Mouse (Mus musculus) c-Kit-positive CD71-negative TER-119-negative erythroid progenitor cells, embryonic 14.5 days (primary cell): ENCODE data around the gene Ptpn14.
A peak's percentile ranks its signal among the peaks of the same experiment; 100 is the strongest.
"Not testable (repeated sequence)": the region's sequence is repeated elsewhere in the genome, so short reads cannot be mapped to it uniquely, and the experiment has no call there.

Experiments used
- DNase-seq: peaks from one replicate; pipeline ENCODE4 v3.0.0-alpha.2; 2013; ENCODE audit warnings: low read depth

Ptpn14 gene

DNA sequence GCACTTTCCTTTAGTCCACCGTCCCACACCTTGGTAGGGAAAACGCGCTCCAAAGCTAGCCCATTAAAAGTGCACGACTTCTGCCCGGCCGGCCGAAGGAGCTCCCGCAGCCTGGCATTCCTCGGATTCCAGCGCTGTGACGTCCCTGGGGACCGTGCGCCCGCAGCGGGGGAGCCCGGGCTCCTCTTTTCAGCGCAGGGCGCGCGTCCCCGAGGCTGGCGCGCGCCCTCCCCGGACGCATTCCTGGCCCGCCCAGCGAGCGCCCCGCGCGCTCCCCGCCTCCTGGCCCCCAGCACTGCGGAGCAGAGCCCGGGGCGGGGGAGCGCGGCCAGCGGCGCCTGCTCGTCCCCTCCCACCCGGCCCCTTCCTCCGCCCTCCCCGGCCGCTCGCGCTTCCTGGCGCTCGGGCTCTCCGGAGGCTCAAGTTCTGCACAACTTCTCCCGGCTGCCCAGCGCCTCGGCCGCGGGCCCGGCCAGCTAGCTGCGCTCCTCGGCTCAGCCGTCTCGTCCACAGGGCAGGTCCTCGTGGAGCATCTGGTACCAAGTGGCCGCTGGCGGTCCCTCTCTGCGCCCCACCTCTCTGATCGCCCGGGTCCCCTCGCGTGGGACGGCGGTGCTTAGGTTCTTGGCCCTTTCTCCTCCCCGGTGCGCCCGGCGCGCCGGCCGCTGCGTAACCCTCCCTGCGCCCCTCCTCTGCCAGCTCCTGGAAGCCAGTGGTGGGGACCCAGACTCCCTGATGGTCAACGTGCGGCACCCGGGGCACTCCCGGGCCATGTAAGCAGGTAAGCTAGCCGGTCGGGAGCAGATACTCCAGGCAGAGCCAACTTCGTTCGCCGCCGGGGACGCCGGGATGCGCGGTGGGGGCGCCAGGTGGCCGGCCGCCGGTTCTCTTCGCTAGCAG is at the start of gene Ptpn14:
Gene Ptpn14 (plus strand): TSS at position 385 of the 900 bp plus-strand sequence.
- no peak for DNase-seq

GRCm38 (mm10) chr1:189679555-189679954 is 48.5 kb upstream of the Ptpn14 start:
- no peak for DNase-seq

DNA sequence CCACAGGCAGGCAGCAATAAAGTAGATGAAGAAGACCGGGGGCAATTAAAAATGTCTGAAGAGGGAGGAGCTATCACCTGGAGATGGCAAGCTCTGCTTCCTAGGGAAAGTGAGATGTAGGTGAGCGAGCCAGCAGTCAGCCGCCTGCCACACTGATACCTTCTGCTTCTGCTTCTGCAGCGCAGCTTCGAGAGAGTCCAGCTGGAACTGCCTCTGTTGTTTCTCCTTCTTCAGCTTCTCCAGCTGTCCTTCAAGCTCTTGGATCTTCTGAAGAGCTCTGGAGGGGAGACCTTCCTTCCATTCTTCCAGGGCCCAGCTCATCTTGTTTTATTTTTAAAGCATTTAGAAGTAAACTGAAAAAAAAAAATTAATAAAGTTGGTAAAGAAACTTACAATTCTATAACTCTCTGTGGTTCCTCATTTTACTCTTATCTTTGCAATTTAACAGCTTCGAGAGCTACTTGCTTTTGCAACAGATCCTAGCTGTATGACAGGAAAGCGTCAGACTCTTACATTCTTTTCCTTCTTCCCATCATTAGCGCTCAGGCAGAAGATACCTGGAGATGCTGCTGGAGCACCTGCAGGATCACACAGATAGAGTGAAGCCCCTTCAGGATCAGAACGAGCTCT is 43.2 kb upstream of the Ptpn14 start:
- no peak for DNase-seq

- no peak for DNase-seq
Measured at GRCm38 (mm10) chr1:189686025-189686424, 42.0 kb upstream of the Ptpn14 start.

DNA sequence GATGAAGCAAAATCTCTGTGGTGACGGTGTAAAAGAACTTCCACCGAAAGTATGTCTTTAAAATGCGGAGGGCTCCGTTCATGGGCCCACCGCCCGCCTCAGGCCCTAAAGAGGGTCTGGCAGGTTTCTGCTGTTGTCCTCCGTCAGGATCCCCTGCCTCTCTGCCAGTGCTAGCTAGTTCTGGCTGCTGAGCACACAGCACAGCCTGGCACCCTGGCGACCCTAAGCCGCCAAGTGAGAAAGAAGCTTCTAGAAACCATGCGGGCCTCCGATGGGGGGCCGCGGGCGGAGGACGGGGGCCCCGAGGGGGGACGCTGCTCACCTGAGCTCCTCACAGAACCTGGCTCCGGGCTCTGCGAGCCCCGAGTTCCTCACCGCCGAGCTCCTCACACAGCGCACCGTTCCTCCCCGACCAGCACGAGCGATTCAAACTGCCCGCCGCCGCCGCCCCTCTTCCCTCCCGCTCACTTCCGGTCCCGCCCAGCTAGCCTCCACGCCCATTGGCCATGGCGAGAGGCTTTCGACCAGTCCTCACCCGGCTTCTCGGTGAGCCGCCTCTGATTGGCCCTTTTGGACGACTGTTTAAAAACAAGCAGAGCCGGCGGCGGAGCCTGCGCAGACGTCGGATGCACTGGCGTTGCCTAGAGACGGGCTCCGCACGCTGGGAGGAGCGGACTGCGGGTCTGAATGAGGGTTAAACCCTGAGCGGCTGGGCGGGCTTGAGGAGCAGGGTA is 40.2 kb upstream of the Ptpn14 start, which contains the start of gene Cenpf:
Gene Cenpf (minus strand): TSS at position 433 of the 734 bp plus-strand sequence.
- DNase-seq, result peak; percentile 97

DNA sequence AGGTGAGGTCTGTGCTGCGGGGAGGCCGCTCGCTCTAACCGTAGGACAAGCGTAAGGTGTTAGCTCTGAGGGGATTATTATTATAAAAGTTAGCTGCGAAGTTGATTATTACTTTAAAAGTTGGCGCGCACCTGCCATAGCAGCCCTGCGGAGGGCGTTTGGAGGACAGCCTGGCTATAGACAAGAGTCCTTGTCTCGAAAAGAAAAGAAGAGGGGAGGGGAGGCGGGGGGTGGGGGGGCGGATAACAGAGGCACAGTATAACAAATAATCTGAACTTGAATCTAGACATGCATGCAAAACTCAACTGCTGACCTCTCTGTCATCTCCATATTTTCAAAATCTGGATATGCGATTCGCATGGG is 39.7 kb upstream of the Ptpn14 start:
- DNase-seq, result no peak

DNA sequence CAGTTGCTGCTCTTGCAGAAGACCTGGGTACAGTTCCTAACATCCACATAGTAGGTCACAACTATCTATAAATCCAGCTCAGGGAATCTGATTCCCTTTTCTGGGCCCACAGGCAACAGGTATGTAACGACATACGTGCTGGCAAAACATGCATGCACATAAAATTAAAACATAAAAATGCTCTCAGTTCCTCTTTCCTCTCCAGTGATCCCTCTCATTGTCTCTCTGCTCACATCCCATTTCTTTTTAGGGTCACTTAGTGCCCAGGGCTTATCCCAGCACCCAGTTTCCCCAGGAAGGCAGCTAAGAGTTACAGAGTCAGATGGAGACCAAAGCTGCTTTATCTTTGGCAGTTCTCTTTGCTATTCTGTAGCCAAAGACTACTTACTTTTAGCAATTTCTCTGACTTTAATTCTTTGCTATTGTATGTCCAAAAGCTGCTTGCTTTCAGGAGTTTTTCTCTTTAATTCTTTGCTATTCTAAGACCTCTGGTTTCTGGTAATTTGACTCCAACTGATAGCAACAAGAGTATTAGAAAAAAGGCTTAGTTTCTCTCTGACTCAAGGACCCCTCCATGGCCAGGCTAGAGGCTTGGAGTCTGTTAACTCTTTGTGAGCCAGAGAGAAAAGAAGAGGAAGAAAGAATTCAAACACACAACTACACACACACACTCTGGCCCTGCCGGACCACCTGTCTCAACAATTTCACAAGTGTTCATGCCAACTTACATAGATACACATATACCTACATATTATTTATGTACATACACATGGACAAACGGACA is 38.8 kb upstream of the Ptpn14 start:
- no peak for DNase-seq

GRCm38 (mm10) chr1:189692442-189692841 is 35.6 kb upstream of the Ptpn14 start:
- DNase-seq, result not testable (repeated sequence)

DNA sequence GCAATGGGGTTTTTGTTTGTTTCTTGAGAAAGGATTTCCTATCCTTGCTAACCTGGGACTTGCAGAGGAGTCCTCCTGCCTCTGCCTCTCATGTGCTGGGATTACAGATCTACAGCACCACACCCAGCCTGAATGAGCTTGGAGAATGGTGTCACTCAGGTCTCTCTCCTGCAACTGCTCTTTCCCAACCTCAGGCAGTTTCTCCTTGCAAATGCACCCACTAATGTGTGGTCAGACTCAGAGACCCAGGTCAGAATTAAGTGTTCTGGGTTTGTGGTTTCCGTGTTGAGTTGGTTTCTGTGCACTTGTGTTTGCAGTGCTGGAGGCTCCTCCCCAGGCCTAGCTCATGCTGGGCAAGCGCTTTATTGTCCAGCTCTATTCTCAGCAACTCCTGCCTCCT is 33.7 kb upstream of the Ptpn14 start:
- DNase-seq, result no peak

DNA sequence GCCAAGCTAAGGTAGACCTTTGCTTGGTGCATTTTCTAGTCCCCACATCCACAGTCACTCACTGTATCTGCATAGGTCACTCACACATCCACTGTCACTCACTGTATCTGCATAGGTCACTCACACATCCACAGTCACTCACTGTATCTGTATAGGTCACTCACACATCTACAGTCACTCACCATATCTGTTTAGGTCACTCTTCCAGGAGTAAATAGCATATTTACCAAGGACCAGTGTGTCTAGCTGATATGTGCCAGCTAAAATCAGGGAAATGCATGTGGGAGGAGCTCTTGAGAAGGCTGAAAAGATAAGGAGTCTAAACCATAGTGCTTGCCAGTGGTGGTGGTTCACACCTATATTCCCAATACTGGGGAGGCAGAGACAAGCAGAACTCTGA is 32.7 kb upstream of the Ptpn14 start:
- no peak for DNase-seq

- no peak for DNase-seq
Measured at GRCm38 (mm10) chr1:189698416-189698815, 29.7 kb upstream of the Ptpn14 start.

GRCm38 (mm10) chr1:189700186-189700585 is 27.9 kb upstream of the Ptpn14 start:
- no peak for DNase-seq

DNA sequence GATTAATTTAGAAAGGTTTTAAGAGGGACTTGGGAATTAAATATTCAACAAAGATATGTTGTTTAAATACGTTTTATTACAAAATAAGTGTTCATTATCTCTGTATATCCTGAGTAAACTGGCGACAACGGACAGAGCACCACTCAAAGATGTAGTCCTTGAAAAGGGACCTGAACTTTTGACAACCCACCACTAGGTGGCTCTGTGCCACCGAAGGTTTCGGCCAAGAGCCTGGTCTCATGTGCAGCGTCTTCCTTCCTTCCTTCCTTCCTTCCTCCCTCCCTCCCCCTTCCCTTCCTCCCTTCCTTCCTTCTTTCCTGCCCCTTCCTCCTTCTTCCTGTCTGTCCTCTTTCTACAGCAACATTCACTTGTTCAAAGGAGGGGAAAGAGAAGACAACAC is 27.1 kb upstream of the Ptpn14 start:
- DNase-seq, result peak; percentile 48

GRCm38 (mm10) chr1:189703156-189703555 is 24.9 kb upstream of the Ptpn14 start:
- DNase-seq, result no peak

DNA sequence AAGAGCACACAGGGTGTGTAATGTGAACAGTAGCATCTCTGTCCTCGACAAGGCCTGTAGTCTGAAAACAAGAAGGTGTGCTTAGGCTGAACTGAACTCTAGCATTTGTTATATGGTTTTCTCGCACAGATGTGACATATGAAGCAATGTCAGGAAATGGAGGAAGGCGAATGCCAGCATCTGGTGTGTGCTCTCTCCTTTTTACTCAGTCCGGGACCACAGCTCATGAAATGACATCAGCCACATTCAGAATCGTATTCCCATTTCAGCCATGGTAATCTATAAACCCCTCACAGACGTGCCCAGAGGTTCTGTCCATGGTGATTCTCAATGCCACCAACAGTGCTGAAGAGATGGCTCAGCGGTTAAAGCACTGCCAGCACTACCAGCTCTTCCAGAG is 24.5 kb upstream of the Ptpn14 start:
- no peak for DNase-seq

GRCm38 (mm10) chr1:189706040-189706645 is 21.9 kb upstream of the Ptpn14 start:
- DNase-seq, result no peak

DNA sequence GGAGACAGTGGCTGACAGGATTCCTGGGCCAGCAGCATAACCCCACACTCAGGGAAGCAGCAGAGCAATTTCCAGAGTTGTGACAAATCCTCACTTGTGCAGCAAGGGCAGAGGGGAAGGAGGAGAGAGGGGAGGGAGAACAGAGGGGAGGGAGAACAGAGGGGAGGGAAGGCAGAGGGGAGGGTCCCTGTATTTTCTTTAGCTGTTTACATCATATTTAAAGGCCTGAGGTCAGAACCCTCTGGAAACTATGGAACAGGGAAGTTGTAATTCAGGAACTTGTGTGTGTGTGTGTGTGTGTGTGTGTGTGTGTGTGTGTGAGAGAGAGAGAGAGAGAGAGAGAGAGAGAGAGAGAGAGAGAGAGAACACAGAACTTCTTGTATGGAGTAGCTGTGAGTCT is 21.1 kb upstream of the Ptpn14 start:
- DNase-seq, result no peak

GRCm38 (mm10) chr1:189707419-189707818 is 20.6 kb upstream of the Ptpn14 start:
- DNase-seq, result no peak

GRCm38 (mm10) chr1:189709001-189709400 is 19.1 kb upstream of the Ptpn14 start:
- no peak for DNase-seq

DNA sequence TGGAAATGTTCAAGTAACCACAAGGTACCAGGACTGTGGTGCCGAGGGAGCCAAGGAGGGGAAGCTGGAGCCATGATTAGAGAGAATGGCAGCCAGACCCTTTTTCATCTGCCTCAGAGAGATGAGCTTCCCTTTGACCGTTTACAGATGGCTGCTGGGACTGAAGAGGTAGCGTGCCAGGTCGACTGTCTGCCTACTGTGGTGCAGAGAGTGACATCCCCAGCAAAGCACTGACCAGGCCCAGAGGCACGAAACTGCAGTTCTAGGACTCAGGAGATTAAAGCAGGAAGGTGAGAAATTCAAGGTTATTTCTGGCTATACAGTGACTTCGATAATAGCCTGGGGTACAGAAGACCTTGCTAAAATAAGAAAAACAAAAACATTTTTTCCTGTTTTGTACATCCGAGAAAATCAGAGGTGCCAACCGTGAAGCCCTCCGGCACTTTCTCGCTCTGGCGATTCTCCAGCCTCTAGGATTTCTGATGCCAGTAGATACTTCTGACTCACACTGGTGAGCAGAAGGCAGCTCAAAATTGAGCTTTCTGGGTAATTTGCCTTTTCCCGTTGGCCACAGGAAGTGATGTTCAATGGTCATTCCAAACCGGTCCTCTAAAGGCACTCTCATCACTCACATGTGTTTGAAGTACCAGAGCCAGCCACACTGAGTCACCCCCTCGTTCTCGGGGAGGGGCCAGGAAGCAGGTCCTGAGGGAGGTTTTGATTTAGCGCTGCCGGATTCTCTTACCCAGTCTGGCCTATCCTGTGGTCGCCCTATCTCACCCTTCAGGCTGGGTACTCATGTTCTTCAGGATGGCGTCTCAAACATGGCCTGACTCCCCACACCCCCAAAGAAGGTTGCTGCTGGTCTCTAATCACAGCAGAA is 11.9 kb upstream of the Ptpn14 start:
- no peak for DNase-seq
